Mouse (Mus musculus) stomach, postnatal 0 days (tissue): ENCODE data around the gene Atp6v1f.

ENCODE experiments used
- CTCF ChIP-seq: IDR thresholded peaks from 2 replicates; pipeline ENCODE4 v1.5.1; 2016; ENCODE audit warnings: antibody characterized with exemption, low read depth, mild to moderate bottlenecking, moderate library complexity
- EP300 ChIP-seq: optimal IDR thresholded peaks from 2 replicates; pipeline ENCODE3; 2016; ENCODE audit warnings: antibody characterized with exemption

- TF ChIP-seq CTCF (no peak), EP300 (no peak)
Observed at GRCm38 (mm10) chr6:29434911-29435691, 32.4 kb upstream of the Atp6v1f start.
